Mouse (Mus musculus): ENCODE results near the gene Lrrc15. TPM values are rescaled to one million over a fixed set of nuclear protein-coding genes. Genes with fewer than 3 reads are reported as not detected.

The Lrrc15 gene
- total RNA-seq, 1 experiment from 2014 or later, result not detected

DNA sequence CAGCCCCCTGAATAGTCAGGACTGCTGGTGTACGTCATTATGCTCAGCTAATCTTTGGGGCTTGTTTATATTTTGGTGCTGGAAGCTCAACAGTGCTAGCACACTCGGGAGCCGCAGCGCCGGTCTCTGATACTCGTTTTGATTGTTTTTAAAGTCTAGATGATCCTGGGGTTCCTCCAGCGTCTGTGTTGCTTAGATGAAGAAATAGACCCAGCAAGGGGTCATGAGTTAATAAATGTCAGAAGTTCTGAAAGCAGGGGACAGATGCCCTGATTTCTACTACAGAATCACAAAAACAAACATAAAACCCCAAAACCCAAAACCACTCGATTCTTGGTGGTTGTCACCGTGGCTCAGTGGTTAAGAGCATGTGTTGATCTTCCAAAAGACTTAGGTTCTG lies 29.2 kb downstream of the Lrrc15 start:
- ATAC-seq (ENCODE audit: extremely low read depth, insufficient number of reproducible peaks, low FRiP score, poor library complexity, severe bottlenecking), result no peak

GRCm38 (mm10) chr16:30253374-30253773 lies 29.7 kb downstream of the Lrrc15 start:
- no peak for ATAC-seq (ENCODE audit: extremely low read depth, insufficient number of reproducible peaks, low FRiP score, poor library complexity, severe bottlenecking)

- ATAC-seq (ENCODE audit: extremely low read depth, insufficient number of reproducible peaks, low FRiP score, poor library complexity, severe bottlenecking), result peak; percentile 78
Observed at GRCm38 (mm10) chr16:30252003-30252418, 31.0 kb downstream of the Lrrc15 start.

DNA sequence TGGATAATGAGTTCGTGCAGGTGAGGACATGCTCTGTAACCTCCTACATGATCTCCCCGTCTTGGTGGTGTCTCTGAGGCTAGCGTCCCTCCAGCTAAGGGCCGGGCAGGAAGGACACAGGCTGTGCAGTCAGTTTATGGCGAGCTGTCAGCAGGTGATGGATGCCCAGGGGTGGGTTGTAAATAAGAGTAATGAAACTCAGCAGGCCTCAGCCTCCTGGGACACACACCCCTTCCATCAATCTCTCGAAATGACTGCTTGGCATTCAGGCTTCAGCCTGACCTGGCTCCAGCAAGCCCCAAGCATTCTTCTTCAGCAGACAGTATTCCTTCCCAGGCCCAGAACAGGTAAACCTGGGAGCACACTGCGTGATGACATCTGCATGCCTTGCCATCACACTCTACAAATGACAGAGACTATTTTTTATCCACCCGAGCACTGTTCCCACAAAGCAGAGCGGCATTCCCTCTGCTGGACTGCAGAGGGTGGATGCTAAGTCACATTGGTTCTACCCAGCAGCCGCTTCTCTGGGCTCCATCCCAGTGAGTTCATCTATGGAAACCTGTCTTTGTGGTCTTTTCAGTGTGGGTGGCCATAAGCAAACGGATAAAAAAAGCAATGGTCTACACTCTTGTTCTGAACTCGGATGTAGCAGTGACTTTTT lies 38.9 kb downstream of the Lrrc15 start:
- no peak for ATAC-seq (ENCODE audit: extremely low read depth, insufficient number of reproducible peaks, low FRiP score, poor library complexity, severe bottlenecking)

GRCm38 (mm10) chr16:30241623-30242022 lies 41.4 kb downstream of the Lrrc15 start:
- ATAC-seq (ENCODE audit: extremely low read depth, insufficient number of reproducible peaks, low FRiP score, poor library complexity, severe bottlenecking), result no peak

- ATAC-seq (ENCODE audit: extremely low read depth, insufficient number of reproducible peaks, low FRiP score, poor library complexity, severe bottlenecking), result no peak
Observed at GRCm38 (mm10) chr16:30238791-30239190, 44.3 kb downstream of the Lrrc15 start.

DNA sequence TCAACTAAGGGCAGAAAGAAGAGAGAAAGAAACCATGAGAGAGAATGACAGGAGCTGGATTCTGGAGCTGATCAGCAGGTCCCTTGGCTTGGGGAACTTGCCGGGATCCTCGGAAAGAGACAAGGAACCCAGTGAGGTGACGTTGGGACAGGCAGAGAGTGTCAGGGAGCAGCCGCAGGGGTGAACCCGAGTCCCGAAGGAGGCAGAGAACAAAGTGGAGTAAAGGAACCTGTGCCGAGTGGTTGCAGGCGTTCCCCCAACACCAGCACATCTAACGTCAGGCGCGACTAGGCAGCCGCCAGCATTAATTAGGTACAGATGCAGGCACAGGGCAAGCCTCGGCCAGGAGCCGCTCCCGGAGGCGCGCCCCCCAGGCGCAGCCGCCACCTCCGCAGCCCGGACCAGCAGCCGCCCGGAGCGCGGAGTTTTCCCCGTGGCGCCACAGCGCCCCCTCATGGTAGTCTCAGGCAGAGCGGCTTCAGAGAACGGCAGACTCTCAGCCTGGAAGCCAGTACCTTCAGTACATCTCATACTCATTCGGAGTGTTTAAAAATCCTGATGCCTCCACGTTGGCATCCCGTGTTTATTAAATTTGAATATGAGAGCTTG lies 46.9 kb downstream of the Lrrc15 start:
- peak; percentile 55 for ATAC-seq (ENCODE audit: extremely low read depth, insufficient number of reproducible peaks, low FRiP score, poor library complexity, severe bottlenecking)

- ATAC-seq (ENCODE audit: extremely low read depth, insufficient number of reproducible peaks, low FRiP score, poor library complexity, severe bottlenecking), result no peak
Observed at GRCm38 (mm10) chr16:30235577-30235976, 47.5 kb downstream of the Lrrc15 start.

DNA sequence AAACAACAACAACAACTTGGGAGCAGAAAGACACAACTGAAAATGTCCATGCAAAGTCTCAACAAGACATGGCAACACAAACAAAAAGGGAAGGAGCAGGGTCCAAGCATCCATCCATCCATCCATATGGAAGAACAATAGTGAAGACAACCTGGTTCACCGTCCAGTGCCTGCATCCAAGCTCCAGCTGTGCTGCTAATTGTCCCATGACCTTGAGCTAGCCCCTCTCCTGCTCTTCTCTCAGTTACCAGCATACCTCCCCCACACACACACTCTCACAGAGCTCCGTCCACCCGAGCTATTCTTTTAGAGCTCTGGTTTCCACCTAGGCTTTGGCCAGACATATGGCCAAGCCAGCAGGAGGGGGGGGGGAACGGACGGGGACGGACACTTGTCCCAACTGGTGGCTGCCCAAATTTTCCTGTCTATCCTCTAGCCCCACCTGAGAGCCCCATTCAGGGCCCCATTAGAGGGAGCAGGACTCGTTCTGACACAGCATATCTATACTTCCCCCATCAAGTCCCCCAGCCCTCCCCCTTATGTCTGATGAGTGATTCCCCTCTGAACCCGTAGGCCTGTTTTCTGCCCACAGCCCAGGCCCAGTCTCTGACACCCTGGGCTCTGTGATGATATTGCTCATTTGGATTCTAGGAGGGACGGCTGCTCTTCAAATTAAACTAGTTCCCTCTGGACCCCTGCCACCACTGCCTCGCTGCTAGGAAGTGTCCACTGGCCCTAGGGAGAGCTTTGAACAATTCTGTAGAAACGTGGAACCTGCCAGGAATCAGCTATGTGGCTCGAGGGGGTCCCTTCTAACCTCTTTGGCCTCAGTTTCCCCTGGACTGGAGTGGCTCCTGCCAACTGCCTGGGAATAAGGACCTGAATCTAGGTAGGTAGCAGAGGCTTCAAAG lies 48.2 kb downstream of the Lrrc15 start:
- no peak for ATAC-seq (ENCODE audit: extremely low read depth, insufficient number of reproducible peaks, low FRiP score, poor library complexity, severe bottlenecking)

GRCm38 (mm10) chr16:30234077-30234476 lies 49.0 kb downstream of the Lrrc15 start:
- ATAC-seq (ENCODE audit: extremely low read depth, insufficient number of reproducible peaks, low FRiP score, poor library complexity, severe bottlenecking), result peak; percentile 28; the same call in 1 of the 2 replicates

DNA sequence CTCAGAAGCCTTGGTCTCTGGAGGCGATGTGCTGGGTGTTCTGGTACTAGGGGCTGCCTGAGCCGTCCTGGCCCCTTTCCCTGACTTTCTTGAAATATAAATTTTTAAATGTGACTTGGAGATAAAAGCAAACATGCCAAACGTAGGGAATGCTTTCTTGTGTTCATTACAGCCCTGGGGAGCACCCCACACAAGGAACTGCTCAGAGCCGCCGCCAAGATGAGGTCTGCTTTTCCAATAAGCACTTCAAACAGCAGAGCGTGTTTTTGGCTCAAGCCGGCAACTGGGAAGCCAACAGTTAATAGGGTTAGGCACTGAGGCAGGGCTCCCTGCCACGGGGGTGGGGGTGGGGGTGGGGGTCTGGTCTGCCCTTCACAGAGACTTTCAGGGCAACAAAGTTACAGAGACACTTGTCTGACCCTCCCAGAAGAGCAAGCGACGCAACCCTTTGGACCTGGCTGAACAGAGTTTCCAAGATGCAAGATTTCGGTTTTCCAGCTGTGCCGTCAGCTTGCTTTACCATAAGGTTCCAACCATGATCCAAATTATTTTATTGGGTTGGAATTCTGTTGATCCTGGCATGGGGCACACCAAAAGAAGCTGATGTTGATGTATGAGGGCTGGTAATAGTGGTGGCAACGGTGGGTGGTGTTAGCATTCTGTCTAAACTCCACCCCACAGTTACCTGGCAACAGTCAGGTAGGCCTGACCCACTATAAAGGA lies 51.0 kb downstream of the Lrrc15 start:
- no peak for ATAC-seq (ENCODE audit: extremely low read depth, insufficient number of reproducible peaks, low FRiP score, poor library complexity, severe bottlenecking)

- peak; percentile 86 for ATAC-seq (ENCODE audit: extremely low read depth, insufficient number of reproducible peaks, low FRiP score, poor library complexity, severe bottlenecking)
Observed at GRCm38 (mm10) chr16:30227352-30227751, 55.7 kb downstream of the Lrrc15 start.

- no peak for ATAC-seq (ENCODE audit: extremely low read depth, insufficient number of reproducible peaks, low FRiP score, poor library complexity, severe bottlenecking)
Observed at GRCm38 (mm10) chr16:30221161-30221782, 61.8 kb downstream of the Lrrc15 start.

Other genes with a start within 250 kb of the Lrrc15 start
- gene Hes1, start 218.9 kb downstream of the Lrrc15 start, total RNA-seq (2017), result 11.2 and 19.8 TPM in 2 replicates
- gene Cpn2, start 15.8 kb downstream of the Lrrc15 start, total RNA-seq (2017), result 0.12 TPM in 1 of 2 replicates, not detected in the other
- gene Gp5, start 27.5 kb upstream of the Lrrc15 start, total RNA-seq (2017), result 3.8 and 5.8 TPM in 2 replicates
- gene Atp13a3, start 122.7 kb upstream of the Lrrc15 start, total RNA-seq (2017), result 63.0 and 64.1 TPM in 2 replicates